Mouse (Mus musculus) erythroblast, embryonic 14.5 days (primary cell): Measurements from ENCODE around the gene Nkain4.

ENCODE experiments used
- GATA1 ChIP-seq: IDR thresholded peaks from 2 replicates; pipeline ENCODE4 v1.6.1; 2012; ENCODE audit warnings: low read length, inconsistent platforms, mixed read lengths
- TAL1 ChIP-seq: IDR thresholded peaks from 3 replicates; pipeline ENCODE4 v1.6.1; 2012; ENCODE audit warnings: low read length, inconsistent platforms, mixed read lengths

GRCm38 (mm10) chr2:180959605-180960004, 5.1 kb upstream of the Nkain4 start:
- TF ChIP-seq TAL1 (no peak), GATA1 (no peak)
